Mouse (Mus musculus): ENCODE measurements around the gene Rpl18.
A peak's percentile ranks its signal among the peaks of the same experiment; 100 is the strongest.

The Rpl18 gene

GRCm38 (mm10) chr7:45700301-45701015 lies 14.8 kb upstream of the Rpl18 start:
- DNase-seq (ENCODE audit: low spot score in 2 of 2): peak in 1 of 2 experiments; percentile 59

GRCm38 (mm10) chr7:45701072-45701471 lies 14.2 kb upstream of the Rpl18 start:
- DNase-seq (ENCODE audit: low spot score in 2 of 2): no peak

GRCm38 (mm10) chr7:45701607-45702006 lies 13.7 kb upstream of the Rpl18 start:
- no peak for DNase-seq (ENCODE audit: low spot score in 2 of 2)

GRCm38 (mm10) chr7:45702316-45702715 lies 12.9 kb upstream of the Rpl18 start:
- no peak for DNase-seq (ENCODE audit: low spot score in 2 of 2)

- no peak for DNase-seq (ENCODE audit: low spot score in 2 of 2)
Observed at GRCm38 (mm10) chr7:45702809-45703520, 12.3 kb upstream of the Rpl18 start.

- DNase-seq (ENCODE audit: low spot score in 2 of 2): no peak
Observed at GRCm38 (mm10) chr7:45703521-45704033, 11.7 kb upstream of the Rpl18 start.

- DNase-seq (ENCODE audit: low spot score in 2 of 2): peak; percentile 49 to 76
Observed at GRCm38 (mm10) chr7:45704046-45704559, 11.2 kb upstream of the Rpl18 start.

- DNase-seq (ENCODE audit: low spot score in 2 of 2): peak; percentile 93
Observed at GRCm38 (mm10) chr7:45704730-45705442, 10.4 kb upstream of the Rpl18 start, which contains the start of gene Dbp. Gene Dbp, plus strand, starts transcription at chr7:45705088.

GRCm38 (mm10) chr7:45705443-45705864 lies 9.8 kb upstream of the Rpl18 start:
- no peak for DNase-seq (ENCODE audit: low spot score in 2 of 2)

- DNase-seq (ENCODE audit: low spot score in 2 of 2): no peak
Observed at GRCm38 (mm10) chr7:45705873-45706281, 9.4 kb upstream of the Rpl18 start.

GRCm38 (mm10) chr7:45706721-45707241 lies 8.5 kb upstream of the Rpl18 start:
- DNase-seq (ENCODE audit: low spot score in 2 of 2): peak; percentile 84 to 92

- peak; percentile 85 to 92 for DNase-seq (ENCODE audit: low spot score in 2 of 2)
Observed at GRCm38 (mm10) chr7:45707375-45707967, 7.8 kb upstream of the Rpl18 start.

- DNase-seq (ENCODE audit: low spot score in 2 of 2): no peak
Observed at GRCm38 (mm10) chr7:45708221-45708761, 7.0 kb upstream of the Rpl18 start.

GRCm38 (mm10) chr7:45709036-45709435 lies 6.2 kb upstream of the Rpl18 start:
- no peak for DNase-seq (ENCODE audit: low spot score in 2 of 2)

- DNase-seq (ENCODE audit: low spot score in 2 of 2): no peak
Observed at GRCm38 (mm10) chr7:45709677-45710355, 5.4 kb upstream of the Rpl18 start.

- DNase-seq (ENCODE audit: low spot score in 2 of 2): no peak
Observed at GRCm38 (mm10) chr7:45710477-45711191, 4.6 kb upstream of the Rpl18 start.

GRCm38 (mm10) chr7:45711316-45712021 lies 3.8 kb upstream of the Rpl18 start:
- no peak for DNase-seq (ENCODE audit: low spot score in 2 of 2)

- no peak for DNase-seq (ENCODE audit: low spot score in 2 of 2)
Observed at GRCm38 (mm10) chr7:45712022-45712757, 3.1 kb upstream of the Rpl18 start.
